Mouse (Mus musculus): ENCODE data around the gene Pde2a.

Gene Pde2a

DNA sequence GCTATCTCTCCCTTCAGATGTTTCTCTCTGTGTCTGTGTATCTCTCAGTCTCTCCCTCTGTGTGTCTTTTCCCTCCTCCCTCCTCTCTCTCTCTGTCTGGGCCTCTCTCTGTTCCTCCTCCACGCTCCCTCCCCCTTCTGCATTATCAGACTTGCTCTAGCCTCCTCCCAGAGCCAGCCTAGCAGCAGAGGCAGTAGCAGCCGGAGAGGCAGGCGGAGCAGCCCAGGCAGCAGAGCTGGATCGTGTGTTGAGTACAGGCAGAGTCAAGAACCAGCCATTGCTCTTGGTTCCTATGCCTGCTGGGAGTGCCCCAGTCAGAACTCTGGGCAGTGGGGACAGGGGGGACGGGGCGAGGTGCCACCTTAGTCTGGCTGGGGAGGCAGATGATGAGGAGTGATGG is at the start of gene Pde2a:
TSS of gene Pde2a (plus strand) at position 163 of the 400 bp plus-strand sequence.
- DNase-seq (ENCODE audit: low spot score in 2 of 2) = no peak

DNA sequence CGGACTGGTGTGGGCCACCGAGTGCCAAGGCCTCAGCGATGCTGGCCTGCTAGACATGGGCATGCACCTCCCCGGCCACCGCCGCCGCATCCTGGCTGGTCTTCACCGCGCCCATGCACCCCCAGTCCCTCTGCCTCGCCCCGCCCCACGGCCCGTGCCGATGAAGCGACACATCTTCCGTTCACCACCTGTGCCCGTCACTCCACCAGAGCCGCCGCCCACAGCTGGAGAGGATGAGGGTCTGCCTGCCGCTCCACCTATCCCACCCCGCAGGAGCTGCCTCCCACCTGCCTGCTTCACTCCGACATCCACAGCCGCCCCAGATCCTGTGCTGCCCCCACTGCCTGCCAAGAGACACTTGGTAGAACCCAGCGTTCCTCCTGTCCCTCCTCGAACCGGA is 48.4 kb upstream of the Pde2a start:
- no peak for DNase-seq (ENCODE audit: low spot score in 2 of 2)

DNA sequence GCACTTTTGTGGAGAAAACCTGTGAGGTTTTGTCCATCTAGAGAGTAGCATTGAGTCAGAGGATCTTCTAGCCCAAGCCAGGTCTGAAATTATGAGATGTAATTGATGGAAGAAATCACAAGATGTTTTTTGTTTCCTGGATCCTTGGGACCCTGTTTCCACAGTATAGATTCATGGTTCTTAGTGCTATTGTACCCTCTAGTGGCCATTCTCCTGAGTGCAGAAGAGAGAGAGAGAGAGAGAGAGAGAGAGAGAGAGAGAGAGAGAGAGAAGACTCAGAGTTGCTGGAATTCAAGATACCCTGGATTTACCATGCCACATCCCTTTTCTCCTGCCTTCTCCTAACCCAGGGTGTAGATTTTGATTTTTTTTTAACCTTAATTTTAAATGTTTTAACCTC is 47.3 kb upstream of the Pde2a start:
- DNase-seq (ENCODE audit: low spot score in 2 of 2) = no peak

DNA sequence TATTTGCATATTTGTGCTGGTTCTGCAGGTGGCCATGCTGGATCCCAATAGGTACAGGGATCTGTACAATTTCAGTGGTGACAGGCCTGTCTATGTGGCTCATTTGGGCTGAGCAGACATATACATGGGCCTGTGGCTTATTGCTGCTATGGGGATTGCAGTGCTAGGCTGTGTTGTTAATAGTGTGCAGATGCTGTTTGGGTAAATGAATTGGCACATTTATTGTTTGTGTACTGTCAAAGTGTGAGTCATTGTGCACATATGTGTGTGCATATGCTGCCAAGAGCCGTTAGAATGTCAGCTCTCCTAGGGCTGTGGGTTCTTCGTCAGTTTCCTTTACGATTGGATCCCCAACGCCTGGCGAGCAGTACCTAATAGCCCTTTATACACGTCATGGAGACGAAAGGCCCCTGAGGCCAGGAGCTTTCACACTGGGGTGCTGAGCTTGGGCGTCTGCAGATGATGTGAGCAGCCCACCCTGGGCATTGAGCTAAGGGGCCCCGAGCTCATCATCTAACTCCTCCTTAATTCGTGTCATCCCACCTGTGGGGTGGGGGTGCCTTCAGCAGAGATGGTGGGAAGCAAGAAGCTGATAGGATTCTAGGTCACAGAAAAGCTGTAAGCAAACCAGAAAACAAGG is 44.7 kb upstream of the Pde2a start:
- DNase-seq (ENCODE audit: low spot score in 2 of 2) = no peak

DNA sequence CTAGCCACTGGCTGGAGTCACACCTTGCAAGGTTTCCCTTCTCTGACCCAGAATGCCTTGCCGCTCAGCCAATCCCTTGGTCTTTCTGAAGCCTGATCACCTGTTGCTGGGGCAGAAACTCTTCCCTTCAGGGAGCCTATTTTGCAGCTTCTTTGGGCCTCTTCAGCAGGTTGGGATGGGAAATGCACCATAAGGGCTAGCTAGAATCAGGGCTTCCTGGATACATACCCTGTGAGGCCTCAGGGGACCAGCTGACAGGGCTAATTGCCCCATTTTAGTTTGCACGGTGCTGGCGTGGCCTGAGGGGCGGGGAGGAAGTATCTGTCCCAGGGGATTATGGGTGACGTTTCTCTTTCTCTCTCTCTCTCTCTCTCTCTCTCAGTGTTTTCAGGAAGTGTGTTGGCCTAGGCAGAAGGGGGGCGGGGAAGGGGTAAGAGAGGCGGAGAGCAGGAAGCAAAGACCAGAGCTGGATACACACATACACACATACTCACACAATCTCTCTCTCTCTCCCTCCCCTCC is 43.7 kb upstream of the Pde2a start:
- DNase-seq (ENCODE audit: low spot score in 2 of 2) = peak; percentile 77 to 80

DNA sequence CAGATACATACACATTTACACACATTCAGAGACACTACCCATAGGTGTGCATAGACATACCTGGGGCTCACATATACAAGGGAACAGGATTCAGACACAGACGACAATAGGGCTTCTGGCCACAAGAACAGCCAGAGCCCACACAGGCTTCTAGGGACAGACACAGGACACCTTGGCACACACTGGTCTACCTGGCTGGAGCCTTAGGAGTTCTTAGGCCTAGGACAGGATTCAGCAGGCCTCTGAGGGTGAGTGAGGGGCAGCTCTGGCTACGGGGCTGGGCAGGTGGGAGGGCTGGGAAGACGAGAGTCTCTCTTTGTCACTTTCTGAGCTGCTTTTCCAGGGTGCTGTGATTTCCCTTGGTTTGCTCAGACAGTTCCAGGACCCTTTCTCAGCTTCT is 43.2 kb upstream of the Pde2a start:
- no peak for DNase-seq (ENCODE audit: low spot score in 2 of 2)

DNA sequence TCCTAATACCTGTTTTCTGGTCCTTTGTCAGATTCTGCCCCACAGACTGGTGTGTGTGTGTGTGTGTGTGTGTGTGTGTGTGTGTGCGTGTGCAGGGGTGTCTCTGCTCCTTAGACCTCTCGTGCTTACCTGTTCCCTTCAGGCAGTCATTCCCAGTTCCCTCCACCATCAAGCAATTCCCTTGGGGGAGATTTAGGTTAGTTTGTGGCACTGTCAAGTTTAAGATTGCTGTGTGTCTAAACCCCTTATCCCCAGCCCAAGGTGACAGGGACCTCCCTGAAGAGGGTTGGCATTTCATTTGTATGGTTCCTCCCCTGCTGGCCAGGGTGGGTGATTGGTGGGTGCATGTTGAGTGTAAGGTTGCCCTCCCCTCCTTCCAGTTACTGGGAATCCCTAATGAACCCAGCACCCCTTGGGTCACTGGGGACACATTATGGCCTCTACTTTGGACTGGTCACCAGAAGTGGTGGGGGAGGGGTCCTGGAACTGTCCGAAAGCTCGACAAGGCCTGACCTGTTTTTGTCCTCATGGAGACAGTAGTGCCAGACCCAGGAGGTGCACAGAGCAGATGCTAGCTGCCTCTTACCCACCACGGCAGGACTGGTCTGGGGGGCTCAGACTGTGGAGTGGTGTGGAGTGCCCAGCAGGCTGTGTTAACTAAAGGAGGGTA is 42.6 kb upstream of the Pde2a start:
- DNase-seq (ENCODE audit: low spot score in 2 of 2) = no peak

DNA sequence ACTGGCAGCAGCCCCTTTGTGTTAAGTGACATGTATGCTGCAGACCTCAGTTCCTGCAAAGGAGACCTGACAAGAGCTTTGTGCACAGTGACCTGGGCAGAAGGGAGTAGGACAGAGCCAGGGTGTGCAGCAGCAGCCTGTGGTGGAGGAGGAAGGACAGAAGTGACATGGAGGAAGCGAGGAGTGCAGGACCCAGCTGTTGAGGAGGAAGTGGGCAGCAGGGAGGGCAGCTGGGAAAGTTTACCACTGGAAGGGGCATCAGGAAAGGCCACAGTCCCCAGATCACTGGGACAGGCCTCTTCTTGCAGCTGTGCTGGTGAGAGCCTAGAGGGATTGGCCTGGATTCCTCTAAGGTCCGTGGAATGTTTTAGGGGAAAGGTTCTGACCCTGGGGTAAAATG is 41.8 kb upstream of the Pde2a start:
- DNase-seq (ENCODE audit: low spot score in 2 of 2) = no peak

DNA sequence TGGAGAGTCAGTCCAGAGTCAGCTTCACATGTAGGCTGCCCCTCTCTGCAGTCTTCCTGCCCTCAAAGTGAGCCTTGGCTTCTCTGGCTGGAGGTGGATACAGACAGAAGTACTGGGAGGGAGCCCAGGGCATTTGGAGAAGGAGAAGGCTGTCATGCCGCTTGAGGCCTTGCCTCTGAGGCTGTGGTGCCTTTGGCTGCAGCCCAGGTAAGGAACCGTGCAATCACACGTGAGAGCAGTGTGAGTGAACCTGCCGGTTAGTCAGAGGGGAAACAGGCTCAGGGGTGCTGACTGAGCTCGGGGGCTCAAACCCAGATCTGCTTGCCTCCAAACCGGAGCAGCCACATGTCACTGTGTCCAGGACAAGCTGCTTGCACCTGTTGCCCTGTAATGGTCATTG is 40.0 kb upstream of the Pde2a start:
- DNase-seq (ENCODE audit: low spot score in 2 of 2) = no peak

DNA sequence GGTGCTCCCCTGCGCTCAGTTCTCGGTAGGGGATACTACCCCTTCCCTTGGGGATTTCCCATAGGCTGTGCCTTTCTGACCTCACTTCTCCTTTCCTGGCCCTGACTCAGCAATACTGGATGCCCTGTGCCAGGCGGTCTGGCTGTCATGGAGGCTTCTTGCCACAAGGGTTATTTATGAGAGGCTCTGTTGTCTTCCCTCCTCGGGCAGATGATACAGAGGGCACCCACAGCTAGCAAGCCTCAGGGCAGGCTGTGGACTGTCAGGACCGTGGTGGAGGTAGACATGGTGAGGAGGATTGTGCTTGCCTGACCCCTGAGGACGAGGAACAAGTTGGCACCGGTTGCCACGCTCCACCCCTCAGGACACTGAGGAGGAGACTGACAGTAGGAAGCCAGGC is 39.1 kb upstream of the Pde2a start:
- no peak for DNase-seq (ENCODE audit: low spot score in 2 of 2)

DNA sequence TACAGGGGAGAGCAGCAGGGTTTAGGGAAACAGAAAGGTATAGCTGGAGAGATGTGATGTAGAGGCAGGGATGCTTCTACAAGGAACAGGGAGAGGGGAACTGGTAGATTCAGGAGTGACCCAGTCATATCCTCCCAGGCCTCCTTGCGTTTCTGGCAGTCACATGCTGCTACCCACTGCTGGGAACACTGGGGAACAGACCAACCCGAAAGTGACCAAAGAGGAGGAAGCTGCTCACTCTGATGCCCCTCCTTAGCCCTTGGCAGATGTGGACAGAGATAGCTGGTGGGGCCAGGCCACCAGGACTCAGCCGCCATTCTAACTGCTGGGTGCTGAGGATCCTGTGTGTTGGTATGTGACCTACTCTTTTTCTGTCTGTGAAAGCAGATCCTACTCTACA is 37.7 kb upstream of the Pde2a start:
- DNase-seq (ENCODE audit: low spot score in 2 of 2) = no peak

DNA sequence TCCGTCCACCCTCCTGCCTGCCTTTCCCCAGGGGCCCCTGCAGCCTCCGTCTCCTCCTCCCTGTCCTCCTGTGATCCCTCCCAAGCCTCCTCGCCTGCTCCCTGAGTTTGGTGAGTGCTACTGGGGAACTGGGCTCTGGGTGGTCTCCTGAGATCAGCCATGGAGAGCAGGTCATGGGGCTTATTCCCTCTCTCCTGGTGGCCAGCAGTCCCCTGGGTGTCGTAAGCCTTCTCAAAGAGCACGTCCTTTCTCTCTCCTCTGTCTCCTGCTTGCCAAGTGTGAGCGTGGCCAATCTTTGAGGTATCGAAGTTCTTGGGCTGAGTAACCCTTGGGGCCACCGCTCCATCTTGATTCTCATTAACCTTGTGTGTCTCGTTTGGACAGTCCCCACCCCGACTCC is 36.6 kb upstream of the Pde2a start:
- no peak for DNase-seq (ENCODE audit: low spot score in 2 of 2)

DNA sequence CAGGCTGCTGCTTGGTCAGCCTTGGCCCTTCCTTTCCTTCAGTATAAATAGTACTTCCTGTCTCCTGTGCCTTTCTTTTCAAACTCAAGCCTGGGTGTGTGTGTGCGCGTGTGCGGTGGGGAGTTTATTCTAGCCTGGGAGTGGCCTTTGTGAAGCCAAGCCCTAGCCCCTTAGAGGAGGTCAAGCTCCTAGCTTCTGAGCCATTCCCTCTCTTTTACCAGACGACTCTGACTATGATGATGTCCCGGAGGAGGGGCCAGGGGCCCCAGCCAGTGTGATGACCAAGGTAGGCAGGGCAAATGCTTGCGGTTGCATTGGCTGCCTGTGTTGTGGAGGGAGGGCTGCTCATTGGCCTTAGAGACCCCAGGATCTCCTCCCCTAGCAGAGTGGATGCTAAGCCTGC is 36.2 kb upstream of the Pde2a start:
- no peak for DNase-seq (ENCODE audit: low spot score in 2 of 2)

DNA sequence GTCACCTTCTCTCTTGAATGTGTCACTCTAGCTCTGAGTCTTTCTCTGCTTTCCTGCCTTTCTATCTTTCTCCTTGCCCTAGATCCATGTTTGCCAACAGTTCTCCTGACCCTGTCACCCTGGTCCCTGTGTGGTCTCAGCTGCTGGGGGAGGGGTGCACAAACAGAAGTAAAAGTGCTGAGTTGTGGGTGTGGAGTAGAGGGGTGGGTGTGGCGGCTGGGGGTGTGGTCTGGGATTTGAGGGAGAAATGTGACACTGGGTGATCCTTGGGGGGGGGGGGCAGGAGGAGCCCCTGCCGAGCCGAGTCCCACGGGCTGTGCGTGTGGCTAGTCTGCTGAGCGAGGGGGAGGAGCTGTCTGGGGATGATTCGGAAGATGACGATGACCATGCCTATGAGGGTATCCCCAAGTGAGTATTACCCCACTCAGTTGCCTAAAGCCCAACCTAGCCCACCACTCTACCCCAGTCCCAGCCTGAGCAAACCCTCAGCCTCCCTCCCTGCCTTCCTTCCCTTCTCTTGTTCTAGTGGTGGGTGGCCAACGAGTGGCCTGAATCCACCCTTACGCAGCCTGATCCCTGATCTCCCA is 35.5 kb upstream of the Pde2a start:
- no peak for DNase-seq (ENCODE audit: low spot score in 2 of 2)

DNA sequence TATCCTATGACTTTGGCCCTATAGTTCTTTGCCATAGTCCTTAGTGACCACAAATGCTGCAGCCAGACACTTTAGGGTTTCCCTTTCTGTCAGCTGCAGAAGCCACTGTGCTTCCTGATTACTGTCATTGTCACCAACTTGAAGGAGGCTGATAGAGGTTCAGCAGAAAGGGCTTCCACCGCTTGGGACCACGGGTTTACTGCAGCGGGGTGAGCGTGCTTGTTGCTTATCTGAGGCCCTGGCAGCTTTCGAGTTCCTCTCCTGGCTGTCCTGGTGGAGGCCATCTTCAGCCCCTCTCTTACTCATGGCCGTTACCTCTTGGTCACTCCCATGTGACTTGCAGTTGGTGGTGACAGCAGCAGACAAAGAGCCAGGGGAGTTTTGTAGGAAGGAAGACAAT is 32.2 kb upstream of the Pde2a start:
- no peak for DNase-seq (ENCODE audit: low spot score in 2 of 2)

DNA sequence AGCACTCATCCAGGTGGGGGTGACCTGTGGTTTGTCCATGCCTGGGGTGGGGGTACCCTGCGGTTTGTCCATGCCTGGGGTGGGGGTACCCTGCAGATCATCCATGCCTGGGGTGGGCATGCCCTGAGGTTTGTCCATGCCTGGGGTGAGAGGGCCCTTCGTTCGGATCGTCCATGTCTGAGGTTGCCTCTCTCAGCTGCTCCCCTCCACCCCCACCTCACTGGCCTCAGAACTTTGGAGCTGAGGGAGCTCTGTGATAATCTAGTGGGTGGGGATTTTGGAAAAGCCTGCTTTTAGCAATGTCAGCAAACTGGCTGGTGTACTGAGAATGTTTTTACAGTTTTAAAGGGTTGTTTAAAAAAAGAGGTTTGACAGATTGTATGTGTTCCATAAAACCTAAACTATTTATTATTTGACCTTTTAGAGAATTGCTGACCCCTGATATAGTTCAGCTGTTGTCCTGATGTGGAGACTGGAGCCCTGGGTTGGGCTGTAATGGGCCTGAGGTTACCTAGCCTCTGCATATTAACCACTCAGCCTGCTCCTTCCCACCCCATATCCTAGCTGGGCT is 29.5 kb upstream of the Pde2a start:
- DNase-seq (ENCODE audit: low spot score in 2 of 2) = no peak

DNA sequence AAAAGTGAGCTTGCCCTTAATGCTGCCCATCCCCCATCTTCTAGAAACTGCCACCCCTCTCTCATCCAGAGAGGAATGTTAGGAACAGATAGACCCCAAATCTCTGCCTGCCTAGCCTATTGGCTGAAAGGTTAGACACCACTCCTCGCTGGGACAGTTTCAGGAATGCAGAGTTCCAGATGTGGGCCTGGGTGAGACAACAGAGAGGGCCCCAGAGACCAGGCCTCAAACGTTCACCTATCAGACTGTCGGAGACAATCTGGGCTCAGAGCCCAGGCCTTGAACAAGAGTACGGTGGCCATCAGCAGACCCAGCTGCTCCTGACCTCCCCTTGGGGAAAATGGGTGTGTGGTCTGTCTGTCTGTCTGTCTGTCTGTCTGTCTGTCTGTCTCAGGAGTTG is 28.5 kb upstream of the Pde2a start:
- DNase-seq (ENCODE audit: low spot score in 2 of 2) = no peak

DNA sequence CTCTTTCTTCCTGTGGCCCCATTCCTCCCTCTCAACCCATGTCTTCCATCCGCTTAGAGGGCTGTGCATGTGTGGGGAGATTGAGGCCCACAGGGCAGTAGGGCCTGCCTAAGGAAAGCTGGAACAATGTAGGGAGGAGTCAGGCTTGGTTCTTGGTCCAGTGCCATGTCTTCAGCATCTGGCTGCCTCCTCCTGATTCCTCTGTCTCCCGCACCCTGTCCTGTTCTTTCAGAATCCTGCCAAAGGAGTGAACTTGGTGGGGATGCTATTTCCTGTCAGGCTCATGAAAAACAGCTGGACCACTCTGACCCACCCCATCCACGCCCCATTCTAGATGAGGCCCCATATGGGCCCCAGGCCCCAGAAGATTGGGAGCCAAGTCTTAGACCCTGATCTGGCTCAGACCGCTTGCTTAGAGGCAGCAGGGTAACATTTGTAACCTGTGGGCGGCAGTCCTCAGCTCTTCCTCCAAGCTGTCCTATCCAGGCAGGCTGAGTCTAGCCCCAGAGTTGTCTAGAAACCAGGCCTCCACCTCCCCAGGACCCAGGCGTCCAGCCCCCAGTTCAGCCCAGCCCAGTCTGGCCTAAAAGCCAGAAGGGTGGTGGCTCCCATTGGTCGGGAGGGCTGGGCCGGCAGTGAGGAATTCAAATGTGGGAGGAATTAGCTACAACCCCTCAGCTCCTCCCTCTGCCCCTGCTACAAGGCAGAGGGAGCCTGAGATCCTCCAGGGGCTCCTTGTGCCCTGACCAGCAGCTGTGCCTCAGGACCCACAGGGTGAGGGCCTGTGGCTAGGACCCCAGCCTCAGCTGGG is 27.6 kb upstream of the Pde2a start:
- DNase-seq (ENCODE audit: low spot score in 2 of 2) = peak in 1 of 2 experiments; percentile 77

DNA sequence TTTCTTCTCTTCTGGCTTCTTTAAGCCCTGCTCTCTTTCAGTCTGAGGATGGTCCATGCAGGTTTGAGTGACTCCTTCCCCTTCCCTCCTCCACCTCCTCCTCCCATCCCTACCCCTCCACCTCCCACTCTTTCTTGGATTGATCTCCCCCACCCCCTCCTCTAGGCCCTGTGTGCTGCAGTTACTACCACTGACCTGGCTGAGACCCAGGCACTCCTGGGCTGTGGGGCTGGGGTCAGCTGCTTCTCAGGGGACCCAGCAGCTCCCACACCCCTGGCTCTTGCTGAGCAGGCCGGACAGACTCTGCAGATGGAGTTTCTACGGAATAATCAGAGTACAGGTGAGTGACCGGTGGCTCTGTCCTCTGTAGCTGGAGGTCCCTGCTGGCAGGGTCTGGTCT is 26.9 kb upstream of the Pde2a start:
- DNase-seq (ENCODE audit: low spot score in 2 of 2) = no peak

DNA sequence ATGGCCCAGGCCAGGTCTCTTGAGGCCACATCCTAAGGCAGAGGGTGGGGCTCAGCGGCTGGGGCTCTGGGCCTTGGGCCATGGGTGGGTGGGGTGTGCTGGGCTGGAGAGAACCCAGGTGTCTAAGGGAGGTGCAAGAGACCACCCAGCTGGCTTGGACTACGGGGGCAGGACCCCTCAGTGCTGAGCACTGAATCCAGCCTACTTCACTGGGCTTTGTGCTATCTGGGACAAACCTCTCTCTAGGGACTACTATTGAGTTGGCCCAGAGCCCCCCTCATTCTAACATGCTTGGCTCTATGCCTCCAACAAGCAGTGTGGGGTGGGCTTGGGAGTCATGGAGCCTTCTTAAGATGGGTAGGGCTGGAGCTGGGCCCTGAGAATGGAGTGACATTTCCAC is 26.0 kb upstream of the Pde2a start:
- no peak for DNase-seq (ENCODE audit: low spot score in 2 of 2)

DNA sequence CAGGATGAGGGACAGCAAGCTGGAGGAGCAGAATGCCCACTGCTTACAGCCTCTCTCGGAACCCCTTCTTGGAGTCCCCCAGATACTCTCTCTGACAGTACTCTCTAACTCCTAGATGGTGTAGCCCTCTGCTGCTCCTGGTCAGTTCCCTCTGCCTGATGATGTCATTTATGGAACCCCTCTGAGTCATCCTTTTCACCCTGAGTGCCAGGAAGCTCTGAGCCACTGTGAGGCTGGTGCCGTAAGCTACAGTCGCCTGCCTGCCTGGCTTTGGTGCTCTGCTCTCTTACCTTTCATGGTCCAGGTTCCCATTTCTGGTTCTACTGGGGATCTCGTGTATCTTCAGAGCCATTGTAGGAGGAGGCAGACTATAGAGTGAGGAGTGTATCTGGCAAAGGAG is 24.3 kb upstream of the Pde2a start:
- no peak for DNase-seq (ENCODE audit: low spot score in 2 of 2)

DNA sequence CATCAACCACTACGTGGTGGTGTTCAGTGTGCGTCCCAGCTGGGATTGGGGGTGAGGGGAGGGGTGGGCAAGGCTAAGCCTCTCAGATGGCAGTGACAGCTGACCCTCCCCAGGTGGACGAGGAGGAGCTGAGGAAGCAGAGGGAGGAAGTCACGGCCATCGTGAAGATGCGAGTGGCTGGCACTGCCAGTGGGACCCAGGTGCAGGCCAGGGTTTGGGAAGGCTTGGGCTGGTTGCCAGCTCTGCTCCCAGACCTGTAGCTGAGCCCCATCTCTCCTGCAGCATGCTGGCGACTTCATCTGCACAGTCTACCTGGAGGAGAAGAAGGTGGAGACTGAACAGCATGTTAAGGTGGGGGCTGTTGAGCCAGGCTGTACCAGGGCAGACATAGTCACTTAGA is 20.0 kb upstream of the Pde2a start:
- no peak for DNase-seq (ENCODE audit: low spot score in 2 of 2)

Data from urinary bladder, adult 18-20 months (tissue).